Mouse (Mus musculus) kidney, postnatal 10 days (tissue): Measurements from ENCODE around the gene Ramac.

ENCODE experiments used
- DNase-seq: peaks from one replicate; pipeline ENCODE4 v3.0.0; 2021; ENCODE audit warnings: mixed read lengths

The Ramac gene

GRCm38 (mm10) chr7:81762180-81763109 lies at the start of gene Ramac:
Gene Ramac (plus strand): TSS chr7:81762925.
- DNase-seq = peak; percentile 96

- DNase-seq = no peak
Observed at GRCm38 (mm10) chr7:81718657-81719056, 44.1 kb upstream of the Ramac start.

DNA sequence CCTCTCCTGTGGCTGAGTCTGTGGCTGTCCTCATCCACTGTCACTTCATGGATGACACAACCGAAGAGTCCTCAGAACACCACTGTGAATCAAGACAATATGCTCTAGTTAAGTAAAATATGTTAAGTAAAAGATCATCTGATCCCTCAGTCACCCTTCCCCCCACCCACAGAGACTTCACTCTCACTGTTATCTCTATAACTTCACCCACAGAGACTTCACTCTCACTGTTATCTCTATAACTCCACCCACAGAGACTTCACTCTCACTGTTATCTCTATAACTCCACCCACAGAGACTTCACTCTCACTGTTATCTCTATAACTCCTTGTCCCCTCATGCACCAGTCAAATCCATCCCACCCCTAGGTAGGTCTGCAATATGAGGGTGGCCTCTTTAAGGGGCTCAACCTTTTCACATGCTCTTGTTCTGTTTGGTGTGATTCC lies 43.5 kb upstream of the Ramac start:
- no peak for DNase-seq

GRCm38 (mm10) chr7:81721271-81721670 lies 41.5 kb upstream of the Ramac start:
- no peak for DNase-seq

DNA sequence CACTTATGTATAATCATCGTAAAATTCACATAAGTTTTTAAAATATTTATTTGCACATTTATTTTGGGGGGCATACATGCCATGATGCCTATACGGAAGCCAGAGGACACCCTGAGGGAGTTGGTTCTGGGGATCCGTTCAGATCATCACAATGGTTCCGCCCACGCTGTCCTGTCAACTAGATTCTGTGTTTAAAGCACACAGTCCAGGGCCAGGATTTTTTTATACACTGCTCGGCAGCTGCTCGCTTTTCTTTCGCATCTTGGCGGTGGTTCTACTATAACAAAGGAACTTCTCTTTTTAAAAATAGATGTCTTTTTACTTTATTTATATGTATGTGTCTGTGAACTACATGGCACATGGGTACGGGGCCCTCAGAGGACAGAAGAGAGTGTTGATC lies 38.9 kb upstream of the Ramac start:
- DNase-seq = no peak

DNA sequence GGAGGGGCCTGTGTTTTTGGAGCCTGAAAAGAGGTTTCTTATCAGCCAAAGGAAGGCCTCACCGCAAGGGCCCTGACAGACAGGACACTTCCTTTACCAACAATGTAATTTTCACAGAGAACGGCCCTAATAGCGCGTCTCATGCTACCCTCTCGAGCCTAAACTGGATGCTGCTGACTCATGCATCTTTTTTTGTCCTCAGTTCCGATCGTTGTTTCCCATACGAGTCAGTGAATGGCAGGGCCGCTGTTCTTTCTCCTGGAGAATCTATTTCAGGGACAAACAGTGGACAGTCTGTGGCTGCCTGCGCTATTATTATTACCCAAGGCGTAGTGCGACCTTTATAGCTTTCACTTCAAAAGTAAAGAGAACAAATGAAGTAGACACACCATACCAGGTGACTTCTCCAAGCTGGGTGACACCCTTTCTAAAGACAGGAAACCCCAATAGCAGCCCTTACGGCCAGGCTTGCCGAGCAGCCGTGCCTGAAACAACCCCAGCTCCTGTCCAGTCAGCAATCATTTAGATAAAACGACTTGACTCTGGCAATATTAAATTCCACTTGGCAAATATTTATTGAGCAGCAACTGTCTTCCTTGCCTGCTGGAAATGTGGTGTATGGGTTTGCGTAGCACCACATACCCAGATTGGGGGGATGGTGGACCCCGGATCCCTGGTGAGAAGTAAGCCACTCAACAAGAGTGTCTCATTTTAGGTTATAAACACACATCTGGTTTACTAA lies 36.6 kb upstream of the Ramac start:
- DNase-seq = no peak

DNA sequence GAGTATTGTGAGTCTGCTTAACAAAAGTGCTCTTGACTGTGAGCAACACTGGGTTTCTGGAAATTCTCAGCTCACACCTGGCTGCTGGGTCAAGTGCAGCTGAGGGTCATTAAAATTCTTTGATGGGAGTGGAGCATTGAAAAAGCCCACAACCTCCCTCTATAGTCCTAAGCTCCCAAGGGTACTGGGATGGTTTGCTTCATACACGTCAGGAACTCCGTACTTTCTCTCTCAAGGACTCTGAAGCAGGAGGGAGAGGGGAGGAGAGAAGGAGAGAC lies 36.1 kb upstream of the Ramac start:
- DNase-seq = no peak

DNA sequence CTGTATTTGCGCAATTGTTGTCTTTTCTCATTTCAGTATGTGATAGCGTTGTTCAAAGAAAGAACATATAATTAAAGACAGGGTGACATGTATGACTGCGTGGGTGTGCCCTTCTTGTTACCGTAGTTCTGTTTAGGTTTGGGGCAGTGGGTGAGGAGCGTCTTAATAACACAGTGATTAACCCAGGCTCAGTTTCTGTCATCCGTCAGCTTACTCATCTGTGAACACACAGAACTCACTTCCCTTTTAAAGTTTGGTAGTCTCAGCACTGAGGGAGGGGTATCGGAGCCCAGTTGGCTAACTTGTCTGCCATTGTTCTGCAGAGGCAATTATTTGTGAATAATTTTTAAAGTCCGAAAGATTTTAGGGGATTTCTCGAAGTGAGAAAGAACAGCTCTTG lies 35.0 kb upstream of the Ramac start:
- no peak for DNase-seq

- DNase-seq = no peak
Observed at GRCm38 (mm10) chr7:81729787-81730186, 32.9 kb upstream of the Ramac start.

DNA sequence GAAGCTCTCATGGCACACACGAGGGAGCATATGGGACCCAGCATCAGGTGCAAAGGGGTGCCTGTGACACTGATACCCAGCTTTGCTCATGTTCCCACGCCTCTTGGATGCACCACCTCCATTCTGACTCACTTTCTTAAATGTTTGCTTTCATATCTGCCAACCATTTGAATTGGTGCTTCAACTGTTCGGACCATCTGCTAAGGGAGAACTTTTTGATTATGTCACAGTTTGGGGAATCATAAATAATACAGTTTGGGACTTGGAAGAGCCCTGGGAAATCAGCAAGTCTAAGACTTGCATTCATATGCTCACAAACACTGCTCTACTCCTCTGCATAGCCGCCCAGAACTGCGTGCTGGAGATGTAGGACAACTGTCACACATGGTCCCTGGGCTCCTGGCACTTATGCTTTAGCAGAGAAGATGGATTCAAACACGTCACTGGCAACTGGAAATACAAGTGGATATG lies 31.5 kb upstream of the Ramac start:
- no peak for DNase-seq

DNA sequence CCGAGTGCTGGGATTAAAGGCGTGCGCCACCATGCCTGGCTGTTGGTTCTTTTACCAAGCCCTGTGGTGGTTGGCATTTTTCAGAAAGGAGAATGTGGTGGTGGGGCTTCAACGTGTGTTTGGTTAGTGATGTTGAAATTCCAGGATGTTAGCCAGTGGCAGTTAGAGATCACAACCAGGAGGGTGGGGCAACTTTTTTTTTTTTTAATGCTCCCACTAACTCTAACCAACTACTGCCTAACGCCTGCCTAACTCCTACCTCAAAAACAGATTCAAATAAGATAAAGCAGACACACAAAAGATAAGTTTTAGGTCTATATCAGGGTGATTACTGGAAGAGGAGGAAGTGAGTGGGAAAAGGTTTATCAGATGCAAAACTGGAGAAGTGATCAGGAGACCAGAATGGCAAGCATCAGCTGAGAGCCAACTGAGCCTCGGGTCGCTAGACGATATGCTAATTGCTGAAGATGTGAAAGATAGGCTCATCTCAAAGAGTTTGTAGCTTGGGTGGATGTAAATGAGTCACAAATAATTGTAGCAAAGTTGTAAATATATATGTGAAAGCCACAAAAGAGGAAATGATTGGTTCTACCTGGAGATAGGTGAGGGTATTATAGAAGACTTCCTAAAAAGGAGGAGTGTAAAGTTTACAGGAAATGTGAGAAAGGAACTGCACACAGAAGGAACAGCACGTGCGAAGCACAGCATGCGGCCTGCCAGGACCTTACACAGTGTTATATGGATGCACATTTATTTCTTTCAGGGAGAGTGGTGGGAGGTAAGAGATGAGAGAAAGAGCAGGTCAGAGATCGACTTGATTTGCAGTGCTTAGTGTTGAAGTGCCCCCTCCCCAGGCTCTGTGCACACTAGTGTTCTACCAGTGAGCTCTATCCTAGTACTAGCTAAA lies 30.3 kb upstream of the Ramac start:
- no peak for DNase-seq

DNA sequence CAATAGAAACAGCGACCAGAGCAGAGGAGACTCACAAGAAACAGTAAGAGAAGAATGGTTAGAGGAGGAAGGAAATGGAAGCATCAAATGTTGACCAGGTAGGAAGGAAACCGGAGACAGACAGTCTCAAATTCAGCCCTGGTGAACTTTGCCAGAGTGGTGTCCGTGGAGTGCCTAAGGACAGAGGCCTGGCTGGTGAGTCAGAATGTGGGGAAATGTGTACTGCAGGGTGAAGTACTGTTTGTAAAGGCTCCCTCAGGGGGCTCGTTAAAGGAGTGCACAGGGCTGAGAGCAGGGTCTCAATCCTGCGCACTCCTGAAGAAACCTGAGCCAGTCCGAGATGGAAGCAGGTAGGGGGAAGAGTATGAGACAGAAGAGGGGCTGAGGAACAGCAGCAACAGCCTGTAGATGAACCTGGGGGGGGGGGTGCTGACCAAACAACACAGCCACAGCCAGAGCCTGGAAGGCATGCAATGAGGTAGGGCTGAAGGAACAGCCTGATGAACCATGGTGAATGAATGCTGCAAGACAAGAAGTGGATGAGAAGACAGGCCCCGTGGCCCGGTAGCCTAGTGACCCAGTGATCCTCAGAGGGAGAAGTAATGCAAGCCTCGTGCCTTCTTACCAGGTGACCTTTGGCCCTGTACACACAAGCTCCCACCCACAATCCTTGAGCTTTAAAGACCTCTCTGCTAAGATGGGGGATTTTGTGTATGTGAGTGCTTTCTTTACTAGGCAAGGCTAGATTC lies 27.3 kb upstream of the Ramac start:
- DNase-seq = no peak

DNA sequence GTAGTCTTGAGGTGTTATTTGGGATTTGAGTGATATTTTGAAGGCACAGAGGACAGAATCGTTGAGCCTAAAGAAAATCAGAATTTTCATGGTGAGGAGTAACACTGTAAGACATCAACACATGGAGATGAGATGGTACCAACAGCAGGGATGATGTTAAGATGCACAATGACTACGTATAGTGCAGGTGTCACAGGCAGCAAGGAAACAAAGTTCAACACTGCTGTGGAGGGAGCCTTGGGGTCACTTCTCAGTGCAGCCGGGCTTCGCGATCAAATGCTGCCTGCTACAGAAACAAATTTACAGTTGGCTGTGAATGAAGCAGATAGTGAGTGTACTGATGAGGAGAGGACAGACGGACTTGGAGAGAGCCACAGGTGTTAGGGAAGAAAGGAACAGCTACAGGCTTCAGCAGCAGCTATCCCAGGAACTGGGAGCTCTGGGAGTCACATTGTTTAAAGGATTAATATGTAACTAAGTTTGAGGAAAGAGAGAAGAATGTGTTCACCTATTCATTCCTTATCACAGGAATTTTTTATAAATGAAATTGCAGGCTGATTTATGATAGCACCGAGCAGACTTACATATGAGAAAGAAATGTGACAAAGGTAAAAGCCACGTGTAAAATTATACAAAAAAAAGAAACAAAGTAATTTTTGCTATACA lies 23.9 kb upstream of the Ramac start:
- DNase-seq = no peak

GRCm38 (mm10) chr7:81740010-81740409 lies 22.7 kb upstream of the Ramac start:
- DNase-seq = no peak

DNA sequence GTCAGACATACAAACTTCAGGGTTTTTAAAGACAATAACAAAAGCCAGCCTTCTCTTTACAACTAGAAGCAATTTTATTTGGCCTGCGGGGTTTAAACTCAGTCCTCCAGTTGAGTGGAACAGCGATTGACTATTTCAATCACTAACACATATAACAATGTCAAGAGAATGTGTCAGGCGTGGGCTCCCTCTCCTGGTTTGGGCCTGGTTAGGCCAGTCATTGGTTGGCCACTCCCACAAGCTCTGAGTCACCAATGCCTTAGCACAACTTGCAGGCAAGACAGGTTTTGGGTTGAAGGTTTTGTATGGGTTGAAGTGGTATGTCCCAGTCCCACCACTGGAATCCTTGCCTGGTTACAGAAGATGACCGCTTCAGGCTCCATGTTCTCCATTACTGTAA lies 18.6 kb upstream of the Ramac start:
- DNase-seq = peak; percentile 40

- no peak for DNase-seq
Observed at GRCm38 (mm10) chr7:81747956-81748355, 14.8 kb upstream of the Ramac start.

DNA sequence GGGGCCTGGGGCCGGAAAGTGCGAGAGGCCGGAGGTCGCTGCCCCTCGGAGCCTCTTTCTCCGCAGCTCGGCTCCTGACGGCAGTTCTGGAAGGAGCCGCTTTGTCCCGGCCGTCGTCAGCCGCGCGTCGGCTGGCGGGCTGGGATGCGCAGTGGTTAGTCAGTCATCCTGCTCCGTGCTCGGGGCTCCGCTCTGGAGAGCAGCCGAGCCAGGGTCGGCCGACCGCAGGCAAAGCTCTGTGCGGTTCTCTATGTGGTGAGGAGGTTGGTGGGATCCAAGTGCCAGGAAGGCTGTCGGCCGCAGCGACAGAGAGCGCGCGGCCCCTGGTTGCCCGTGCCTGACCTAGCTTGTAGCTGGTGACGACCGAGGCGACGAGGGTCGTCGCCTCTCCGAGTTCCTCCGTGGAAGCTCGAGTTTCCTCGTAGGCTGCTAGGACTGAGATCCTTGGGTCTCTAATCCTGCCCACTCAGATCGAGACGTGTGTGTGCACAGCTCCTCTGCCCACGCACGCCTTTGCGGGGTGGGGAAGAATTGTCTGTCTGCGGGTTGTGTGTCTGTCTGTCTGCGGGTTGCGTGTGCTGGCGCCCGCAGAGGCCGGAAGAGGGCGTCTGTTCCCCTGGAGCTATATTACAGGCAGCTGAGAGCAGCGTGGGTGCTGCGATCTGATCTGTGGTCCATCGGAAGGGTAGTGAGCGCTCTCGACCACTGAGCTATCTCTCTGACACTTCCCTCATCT lies 553 bp downstream of the Ramac start:
- peak; percentile 28 for DNase-seq

DNA sequence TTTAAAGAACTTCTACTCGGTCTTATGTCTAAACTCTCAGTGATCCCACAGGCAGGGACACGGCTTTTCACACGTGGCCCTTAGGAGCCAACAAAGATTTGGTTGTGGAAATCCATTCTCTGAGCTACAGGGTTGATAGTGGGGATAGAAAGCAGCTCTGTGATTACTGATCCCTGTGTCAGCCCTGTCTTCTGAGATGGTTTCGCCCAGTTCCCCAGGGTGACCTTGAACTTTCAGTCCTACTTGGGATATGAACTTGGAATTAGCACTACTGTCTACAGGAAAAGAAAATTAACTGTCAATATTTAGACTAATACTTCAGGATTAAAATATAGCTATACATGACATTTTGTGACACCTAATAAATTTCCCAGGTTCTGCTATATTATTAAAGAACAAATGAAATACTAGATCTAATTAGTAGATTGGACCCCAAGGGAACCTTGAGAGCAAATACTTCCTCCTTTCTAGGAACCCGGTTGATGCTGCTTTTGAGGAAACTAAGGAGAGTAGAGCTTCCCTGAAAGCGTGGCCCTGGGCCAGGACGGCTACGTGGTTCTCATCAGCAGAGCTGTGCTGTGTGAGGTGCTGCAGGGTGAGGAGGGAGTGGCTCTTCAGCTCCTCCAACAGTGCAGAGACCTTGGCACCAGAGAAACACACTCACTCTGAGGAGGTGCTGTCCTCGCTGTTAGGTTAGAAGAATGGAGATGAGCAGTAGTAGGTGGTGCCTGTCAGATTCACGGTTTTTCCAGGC lies 10.2 kb downstream of the Ramac start:
- no peak for DNase-seq

DNA sequence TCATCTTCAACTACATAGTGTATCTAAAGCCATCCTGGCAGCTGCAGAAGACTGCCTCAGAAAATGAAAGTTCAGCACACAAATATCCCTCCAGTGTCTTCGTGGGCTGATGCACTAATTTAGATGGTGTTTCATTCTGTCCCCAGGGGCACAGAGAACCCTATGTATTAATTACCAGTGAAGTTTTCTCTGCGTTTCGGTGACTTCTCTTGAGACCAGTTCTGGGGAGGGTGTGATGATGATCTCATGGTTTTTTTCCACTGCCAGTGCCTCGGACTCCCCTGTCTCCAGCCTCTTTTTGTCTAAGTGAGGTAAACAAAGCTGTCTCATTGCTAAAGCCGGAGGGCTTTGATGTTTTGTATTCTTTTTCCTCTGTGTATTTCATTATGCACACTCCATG lies 12.6 kb downstream of the Ramac start:
- DNase-seq = no peak

DNA sequence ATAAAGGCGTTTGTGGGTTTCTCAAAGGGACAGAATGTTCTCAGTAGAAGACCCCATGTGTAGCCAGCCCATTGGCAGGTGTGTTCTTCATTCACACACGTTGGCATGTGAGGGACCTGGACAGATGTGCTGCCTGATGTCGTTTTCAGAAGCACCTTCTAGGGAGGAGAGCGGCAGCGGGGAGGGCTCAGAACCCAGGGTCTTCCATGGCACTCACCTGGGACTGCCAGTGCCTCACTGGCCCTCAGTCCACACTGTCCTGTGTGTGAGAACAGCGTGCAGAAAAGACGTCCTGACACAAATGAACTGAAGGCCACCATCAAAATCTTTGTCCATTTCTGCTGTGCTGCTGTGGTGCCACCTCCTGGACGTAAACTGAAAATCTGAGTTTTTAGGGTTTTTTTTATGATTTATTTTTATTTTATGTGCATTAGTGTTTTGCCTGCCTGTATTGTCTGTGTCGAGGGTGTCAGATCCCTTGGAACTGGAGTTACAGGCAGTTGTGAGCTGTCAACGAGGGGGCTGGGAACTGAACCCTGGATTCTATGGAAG lies 15.0 kb downstream of the Ramac start:
- no peak for DNase-seq
